Mouse (Mus musculus): ENCODE data around the gene Pla2g6. TPM values are rescaled to one million over a fixed set of nuclear protein-coding genes. Genes with fewer than 3 reads are reported as not detected.

The Pla2g6 gene
- total RNA-seq, 4 experiments from 2014 or later: 11.6 to 15.6 (median 13.4) TPM

DNA sequence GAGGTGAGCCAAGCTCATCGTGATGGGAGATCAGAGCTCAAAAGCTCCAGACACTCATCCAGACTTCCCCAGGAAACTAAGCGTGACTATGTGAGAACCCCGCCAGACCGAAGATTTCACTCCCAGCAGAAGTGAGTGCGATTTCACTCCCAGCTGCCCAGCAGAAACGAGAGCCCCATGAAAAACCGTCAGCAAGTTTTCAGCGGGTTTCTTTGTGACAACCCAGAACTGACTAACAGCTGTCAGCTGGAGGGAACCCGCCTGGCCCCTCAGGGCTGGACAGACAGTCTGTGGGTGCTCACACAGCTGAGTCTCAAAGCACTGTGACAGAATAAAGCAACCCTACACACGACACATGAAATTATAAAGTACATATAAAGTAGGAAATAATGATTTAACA lies 50.5 kb downstream of the Pla2g6 start:
- DNase-seq (ENCODE audit: low spot score): no peak

DNA sequence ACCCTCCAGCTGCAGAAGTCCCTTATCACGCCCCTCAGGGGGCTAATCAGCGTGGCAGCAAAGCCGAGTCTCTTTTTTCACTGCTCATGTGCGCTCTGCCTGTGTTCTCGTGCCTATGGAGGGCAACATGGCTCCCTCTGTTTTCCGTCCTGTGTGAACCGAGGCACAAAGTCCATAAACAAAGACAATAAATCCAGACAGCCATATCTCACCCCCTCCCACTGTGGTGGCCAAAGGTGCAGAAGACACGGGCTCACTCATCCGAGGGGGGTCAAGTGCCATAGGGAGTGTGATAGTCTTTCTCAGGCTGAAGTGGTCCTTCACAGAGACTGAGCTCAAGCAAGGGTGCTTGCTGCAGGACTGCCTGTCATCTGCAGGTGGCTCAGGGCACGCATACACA lies 55.2 kb downstream of the Pla2g6 start:
- no peak for DNase-seq (ENCODE audit: low spot score)

DNA sequence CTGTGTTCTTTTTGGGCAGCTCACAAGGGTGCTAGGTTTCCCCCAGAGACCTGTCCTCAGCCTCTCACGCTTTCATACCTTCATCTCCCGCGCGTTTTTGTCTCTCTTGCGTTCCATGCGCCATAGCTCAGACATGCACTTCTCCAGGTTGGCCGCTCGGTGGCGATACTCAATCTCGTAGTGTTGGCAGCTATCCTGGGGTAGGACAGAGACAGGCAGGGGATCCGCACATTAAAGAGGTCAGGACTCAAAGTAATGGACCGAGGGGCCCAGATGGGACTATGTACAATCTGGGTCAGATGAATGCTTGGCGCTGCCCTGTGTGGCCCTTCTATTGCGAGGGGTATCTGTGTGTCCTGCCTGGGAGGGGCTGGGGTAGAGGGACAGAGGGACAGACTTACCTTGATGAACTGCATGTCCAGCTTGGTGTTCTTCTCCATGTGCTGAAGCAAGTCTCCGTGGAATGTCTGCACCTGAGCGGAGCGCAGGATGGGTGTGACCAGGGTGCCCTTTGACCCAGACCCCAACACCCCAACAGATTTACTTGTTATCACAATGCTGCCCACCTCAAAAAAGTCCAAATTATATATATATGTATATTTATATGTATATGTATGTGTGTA lies 57.0 kb downstream of the Pla2g6 start:
- DNase-seq (ENCODE audit: low spot score): no peak

DNA sequence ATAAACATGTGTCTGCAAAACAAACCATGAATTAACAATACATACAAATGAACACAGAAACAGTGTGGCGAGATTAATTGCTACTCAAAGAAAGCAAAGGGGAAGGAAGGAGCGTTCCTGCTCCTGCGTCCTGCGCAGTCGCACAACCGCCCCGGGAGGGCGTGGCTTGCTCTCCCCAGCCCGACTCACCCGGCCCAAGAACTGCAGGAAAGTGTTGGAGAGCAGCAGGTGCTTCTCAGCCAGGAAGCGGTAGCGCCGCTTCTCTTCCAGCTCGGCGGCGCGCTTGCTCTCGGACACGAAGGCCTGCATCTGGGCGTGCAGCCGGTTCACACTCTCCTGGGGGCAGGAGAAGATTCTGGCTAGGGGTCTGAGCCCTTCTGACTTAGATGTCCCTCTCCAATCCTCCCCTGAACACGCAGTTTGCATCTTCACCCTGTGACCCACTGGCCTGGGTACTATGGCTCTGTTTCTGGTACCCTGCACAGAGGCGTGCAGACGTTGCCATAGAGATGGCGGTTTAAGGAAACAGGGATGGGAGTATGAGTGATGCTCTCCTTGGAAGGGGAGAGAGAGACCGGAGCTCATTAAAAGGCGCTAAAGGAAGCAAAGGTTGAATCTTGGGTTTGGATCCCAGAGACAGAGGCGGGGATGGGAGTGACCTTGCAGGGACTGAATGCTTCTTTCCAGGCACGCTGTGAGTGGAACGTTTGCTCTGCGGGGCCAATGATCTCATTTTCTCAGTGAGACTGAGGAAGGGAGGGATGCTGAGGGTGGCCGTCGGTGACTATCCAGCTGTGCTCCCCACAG lies 57.7 kb downstream of the Pla2g6 start:
- DNase-seq (ENCODE audit: low spot score): peak; percentile 79

DNA sequence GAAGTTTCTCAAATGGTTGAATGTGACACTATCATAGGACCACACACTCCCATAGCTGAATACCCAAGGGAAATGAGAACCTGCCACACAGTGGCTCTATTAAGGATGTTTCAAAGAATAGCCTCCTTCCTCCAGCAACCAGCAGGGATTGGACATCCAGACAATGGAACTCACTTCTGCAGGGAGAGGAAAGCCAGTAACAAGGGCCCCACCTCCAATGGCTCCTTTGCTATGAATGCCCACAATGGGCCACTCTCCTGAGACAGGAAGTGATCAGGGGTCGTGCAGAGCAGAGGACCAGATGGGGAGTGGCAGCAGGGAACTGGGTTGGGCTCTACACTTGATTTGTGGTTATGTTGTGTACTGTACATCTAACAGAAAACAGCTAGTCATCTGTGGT lies 59.7 kb downstream of the Pla2g6 start:
- no peak for DNase-seq (ENCODE audit: low spot score)

DNA sequence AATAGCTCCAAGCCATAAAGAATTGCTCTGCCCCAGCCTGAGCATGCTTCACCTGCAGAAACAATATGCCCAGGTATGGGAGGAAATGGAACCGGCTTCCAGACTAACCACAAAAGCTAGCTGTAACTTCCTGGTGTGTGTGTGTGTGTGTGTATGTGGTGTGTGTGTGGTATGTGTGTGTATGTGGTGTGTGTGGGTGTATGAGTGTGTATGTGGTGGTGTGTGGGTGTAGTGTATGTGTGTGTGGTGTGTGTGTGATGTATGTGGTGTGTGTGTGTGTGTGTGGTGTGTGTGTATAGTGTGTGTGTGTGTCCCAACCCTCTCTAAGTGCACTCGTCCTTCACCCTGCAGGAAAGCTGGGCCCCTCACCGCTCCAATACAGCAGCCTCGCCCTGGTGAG lies 62.8 kb downstream of the Pla2g6 start:
- DNase-seq (ENCODE audit: low spot score): no peak

DNA sequence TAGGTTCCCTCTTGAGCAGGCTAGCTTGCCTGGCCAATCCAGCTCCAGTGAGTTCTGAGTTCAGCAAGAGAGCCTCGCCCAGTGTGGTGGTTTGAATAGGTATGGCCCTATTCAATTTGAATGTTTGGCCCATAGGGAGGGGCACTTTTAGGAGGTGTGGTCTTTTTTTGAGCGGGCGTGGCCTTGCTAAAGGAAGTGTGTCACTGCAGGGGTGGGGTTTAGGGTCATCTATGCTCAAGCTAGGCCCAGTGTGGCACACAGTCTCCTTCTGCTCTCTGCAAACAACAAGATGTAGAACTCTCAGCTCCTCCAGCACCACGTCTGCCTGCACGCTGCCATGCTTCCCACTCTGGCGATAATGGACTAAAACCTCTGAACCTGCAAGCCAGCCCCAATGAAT lies 64.5 kb downstream of the Pla2g6 start:
- no peak for DNase-seq (ENCODE audit: low spot score)

DNA sequence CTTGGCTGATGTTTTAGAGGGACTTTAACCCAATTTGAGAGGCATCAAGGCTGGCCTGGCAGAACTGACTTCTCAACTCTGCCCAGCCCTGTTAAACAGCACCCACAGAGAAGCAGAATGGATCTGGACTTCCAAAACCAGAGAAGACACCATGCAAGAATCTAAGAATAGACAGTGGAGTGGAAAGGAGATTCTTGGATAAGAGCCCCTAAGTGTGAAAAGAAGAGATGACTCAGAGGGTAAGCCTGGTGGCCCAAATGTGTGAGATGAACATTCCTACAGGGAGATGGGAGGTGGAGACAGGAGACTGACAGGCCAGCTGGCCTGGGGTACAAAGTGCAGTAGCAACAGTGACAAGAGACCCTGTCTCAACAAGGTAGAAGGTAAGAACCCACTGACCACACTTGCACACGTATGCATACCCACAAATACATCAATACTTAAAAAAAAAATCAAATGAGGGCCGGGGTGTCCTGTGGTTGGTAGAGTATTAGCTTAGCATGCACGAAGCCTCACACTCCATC lies 65.3 kb downstream of the Pla2g6 start:
- no peak for DNase-seq (ENCODE audit: low spot score)

DNA sequence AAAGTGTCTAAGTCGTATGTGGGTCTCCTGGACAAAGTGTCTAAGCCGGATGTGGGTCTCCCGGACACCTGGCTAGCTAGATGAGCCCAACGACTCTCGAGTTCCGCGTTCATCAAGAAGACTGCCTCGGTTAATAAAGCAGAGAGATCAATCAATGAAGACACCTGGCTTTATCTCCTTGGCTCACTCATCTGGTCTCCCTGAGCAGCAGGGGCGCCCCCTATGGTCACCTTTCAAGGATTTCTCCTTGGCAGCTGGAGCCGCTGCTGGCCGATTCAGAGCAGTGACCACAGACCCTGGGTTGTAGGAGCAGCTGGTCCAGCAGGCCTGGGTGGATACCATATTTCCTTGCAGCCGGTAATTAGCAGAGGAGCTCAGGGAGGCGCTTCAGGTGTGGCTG lies 65.8 kb downstream of the Pla2g6 start:
- DNase-seq (ENCODE audit: low spot score): no peak

DNA sequence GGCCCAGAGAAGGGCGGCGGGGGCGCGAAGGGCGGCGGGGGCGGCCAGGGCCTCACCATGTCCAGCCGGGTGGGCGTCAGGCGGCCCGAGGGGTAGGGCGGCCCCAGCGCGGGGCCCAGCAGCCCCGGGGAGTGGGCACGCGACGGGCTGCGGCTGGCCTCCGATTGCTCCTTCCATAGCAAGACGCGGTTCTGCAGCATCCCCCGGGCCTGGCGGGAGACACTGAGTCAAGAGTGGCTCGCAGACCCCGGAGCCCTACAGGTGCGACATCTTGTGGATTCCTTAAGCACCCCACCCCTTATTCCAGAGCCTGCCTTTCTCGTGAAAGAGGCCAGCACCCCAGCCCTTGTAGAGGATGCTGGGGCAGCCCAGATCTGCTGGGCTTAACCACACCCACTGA lies 66.4 kb downstream of the Pla2g6 start:
- DNase-seq (ENCODE audit: low spot score): no peak

DNA sequence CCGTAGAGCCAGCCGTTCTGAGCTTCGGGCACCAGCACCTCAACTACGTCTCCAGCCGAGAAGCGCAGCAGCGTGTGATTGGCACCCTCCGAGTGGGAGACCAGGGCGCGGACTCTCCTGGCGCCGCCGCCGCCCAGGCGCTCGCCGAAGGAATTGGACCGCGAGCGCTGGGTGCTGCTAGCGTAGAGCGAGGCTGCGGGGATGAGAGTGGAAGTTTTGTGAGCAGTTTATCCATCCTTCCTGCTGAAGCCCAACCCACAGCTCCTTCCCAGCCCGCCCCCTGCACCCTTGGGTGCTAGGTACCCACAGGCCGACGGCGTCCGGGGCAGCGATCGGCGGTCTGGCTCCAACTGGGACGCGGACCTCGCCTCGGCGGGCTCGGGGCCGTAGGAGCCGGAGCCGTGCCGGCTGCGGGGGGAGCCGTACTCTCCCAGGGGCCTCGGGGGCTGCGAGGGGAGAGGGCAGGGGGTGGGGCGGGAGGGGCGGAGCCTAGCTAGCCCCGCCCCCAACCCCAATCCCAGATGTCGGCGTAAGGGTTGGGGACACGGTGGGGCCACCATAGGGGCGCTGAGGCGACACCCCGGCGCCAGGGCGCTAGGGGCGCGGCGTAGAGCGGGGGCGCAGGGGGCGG lies 67.0 kb downstream of the Pla2g6 start:
- no peak for DNase-seq (ENCODE audit: low spot score)

DNA sequence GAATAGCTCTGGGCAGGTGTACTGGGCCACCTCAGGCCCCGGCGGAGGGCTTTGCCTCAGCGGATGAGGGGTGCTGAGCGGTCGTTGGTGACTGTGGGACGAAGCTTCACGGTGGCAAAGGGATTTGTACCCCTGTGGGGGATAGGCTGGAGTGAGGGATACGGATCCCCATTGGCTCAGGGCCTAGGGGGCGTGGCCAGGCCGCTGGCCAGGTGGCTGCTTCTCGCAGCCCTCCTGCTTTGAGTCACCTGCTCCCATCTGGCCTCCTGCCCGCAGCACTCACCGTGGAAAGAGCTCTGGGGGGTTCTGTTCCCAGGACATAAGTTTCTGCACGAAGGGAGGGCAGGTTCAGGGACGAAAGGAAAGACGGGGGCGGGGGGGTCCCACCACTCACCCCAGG lies 69.7 kb downstream of the Pla2g6 start:
- no peak for DNase-seq (ENCODE audit: low spot score)

DNA sequence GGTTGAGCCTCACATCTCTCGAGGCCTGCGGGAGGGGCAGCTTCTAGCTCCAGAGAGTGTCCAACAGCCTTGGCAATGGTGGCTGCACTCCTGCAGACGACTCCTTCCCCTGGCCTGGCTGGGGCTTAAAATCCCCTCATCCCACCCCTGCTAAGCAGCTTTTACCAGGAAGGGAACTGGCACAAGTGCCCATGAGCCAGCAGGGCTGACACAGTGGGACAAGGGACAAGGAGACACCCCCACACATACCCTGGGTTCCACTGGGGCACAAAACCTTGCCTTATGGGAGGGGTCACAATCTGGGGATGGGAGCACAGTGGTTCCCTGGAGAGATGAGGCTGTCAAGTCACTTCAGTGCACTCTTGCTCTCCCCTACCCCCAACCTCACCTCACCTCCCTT lies 73.5 kb downstream of the Pla2g6 start, which contains the start of gene Slc16a8:
Gene Slc16a8, minus strand, starts transcription at position 101 of the 400 bp plus-strand sequence.
- no peak for DNase-seq (ENCODE audit: low spot score)

DNA sequence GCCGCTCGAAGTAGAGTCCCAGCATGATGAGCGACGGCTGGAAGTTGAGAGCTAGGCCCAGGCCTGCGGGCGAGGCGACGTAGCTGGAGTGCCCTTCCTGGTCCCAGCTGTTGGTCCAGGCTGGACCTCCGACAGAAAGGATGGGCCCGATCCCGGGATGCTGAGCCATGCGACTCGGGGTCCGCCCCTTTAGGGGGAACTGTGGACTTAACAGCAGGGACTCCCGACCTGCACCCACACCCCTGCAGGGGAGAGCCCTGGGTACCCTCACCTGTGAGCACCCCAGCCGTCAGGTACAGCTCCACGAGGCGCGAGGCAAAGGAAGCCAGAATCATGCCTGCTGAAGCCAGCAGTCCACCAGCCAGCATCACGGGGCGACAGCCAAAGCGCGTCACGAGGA lies 75.6 kb downstream of the Pla2g6 start:
- DNase-seq (ENCODE audit: low spot score): no peak

DNA sequence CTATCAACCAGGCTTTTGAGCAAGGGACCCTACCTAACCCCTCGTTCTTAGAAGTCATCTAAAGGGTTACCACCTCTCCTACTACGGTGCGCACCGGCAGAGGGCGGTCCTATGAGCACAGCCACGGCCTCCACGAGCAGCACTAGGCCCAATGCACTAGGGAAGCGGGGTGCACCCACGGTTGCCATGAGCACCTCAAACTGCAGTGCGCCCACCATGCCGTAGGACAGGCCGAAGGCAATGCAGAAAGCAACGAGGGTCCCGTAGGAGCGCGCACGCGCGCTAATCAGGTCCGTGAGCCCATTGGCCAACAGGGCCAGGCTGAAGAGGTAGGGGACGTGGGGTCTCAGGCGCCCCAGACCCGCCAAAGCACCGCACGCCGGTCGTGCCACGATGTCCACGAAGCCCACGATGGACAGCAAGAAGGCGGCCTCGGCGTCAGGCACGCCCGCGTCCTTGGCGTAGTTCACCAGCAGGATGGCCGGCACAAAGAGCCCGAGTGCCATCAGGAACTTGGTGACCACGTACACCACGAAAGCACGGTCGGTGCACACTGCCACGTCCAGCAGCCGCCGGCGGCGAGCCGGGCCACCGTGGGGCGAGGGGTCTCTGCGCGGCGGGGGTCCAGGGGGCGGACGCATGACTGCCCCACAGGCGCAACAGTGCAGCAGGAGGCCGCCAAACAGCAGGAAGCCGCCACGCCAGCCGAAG lies 76.3 kb downstream of the Pla2g6 start:
- DNase-seq (ENCODE audit: low spot score): no peak

DNA sequence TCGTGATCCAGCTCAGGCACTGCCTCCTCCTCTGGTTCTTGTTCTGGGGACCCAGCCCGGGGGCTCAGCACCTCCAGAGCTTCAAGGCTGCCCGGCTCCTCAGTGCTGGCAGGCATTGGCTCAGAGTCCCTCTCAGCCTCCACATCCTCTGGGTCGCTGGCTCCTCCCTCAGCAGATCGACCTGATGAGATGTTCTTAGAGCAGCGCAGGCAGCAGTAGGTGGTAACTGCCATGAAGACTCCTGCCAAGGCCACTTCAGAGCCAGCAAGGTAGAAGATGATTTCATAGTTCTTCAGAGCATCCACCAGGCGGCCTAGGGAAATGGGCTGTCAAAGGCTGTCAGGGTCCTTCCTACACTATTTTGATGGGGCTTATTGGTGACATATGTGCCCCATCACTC lies 77.0 kb downstream of the Pla2g6 start:
- DNase-seq (ENCODE audit: low spot score): no peak

DNA sequence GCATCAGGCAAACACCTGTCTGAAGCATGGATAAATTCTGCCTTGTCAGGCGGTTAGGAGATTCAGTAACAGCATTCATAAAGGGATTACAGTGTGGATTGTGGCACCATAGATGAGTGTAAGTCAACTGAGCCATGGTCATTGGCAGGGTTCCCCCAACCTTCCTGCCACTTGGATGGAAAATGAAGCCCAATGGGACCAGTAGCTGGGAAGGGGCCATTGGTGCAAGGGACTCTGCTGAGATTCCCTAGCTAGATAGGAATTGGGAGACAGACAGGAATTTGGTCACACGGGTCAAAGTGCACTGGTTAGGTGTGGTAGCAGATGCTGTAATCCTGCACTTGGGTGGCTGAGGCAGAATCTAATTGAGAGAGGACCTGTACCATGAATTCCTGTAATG lies 78.0 kb downstream of the Pla2g6 start:
- DNase-seq (ENCODE audit: low spot score): no peak

DNA sequence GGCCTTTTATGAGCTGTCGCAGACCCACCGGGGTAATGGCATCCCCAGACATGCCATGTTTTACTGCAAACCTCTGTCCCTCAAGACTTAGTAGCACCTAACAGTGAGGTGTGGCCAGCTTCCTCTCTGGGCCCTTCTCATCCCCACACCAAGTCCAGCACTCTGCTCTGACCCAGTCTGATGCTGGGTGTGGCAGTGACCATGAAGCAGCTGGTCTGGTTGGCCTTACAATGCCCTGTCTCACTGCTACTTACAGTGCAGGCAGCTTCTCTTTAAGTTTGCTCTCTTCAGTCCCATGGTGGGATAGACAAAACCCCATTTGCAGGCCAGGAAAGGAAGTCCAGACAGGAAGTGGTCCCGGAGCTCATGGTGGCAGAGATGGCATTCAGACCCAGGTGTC lies 82.9 kb downstream of the Pla2g6 start:
- no peak for DNase-seq (ENCODE audit: low spot score)

DNA sequence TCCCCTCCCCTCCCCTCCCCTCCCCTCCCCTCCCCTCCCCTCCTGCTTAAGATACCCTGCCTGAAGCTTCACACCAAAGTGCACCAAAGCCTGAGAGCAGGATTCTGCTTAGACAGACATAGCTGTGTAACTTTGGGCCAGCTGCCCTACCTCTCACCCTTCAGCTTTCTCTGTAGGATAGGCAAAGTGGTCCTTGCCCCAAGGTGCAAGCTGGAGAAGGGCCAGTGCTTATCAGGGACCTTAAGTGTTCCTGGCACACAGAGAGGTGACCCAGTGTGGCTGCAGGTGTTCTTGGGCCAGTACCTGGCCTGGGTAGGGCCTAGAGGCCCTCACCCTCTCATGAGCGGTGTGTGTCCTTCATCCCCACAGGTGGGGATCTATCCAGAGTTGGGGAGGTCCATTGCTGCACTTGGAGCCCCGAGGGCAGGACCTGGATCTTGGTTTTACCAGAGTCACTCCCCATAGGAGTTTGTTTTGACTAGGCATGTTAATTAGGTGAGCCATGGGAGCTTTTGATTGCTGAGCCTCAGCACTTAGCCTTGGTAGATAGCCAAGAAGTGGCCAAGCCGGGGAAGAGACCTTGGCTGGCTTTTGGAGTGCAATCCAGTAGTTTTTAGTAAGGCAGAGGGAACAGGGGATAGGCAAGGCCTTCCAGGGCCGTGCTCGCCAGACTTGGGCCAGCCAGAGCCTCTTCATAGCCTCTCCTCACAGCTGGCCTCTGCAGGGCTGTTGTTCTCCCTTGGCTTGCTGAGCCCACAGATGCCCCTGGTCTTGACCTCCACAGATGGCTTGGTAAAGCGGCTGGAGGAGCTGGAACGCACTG lies 83.9 kb downstream of the Pla2g6 start:
- no peak for DNase-seq (ENCODE audit: low spot score)

DNA sequence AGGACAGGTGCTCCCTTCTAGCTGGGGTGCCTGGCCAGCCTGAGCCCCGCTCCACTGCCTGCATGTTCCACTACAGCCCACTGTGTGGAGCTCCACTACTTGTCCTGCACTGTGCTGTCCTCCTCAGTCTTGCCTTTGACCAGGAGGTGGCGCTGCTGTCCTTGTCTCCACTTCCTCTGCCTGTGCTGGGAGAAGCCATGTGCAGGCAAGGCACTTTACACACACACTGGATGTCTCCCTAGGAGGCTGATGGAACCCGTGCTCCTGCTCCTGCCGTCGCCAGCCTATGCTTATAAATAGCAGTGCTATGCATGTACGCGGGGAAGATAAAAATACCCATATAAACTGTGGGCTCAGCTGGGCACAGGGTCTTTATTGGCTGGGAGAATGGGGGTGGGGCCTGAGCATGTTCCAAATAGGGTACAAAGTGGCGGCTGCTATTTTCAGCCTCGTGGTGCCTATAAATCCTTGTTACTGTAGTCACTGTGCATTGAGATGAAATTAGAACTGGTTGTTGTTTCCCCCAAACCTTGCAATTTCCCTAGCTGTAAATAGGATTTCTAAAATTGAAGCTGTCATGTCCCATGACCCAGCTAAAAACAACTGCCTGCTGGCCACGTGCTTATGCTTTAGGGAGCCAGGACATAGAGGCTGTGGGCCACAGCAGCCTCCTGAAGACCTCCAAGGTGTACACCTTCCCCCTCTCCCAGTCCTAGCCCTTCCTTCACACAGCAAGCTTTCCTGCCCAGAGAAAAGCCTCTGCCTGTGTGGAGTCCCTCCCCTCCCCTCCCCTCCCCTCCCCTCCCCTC lies 84.8 kb downstream of the Pla2g6 start:
- DNase-seq (ENCODE audit: low spot score): peak; percentile 96

Measured in heart, adult 8-10 months (tissue).